Mouse (Mus musculus): ENCODE results near the gene Gadd45g.

GRCm38 (mm10) chr13:51842773-51843172, 3.7 kb upstream of the Gadd45g start:
- TF ChIP-seq CTCF (IDR thresholded peaks at IDR 0.05; ENCODE audit: control insufficient read depth, insufficient read depth, insufficient read length), result no peak
- TF ChIP-seq USF1 (IDR thresholded peaks at IDR 0.05; ENCODE audit: low read depth), result no peak
- no peak for TF ChIP-seq CEBPB (IDR thresholded peaks at IDR 0.05; ENCODE audit: low read depth)
